Mouse (Mus musculus): Measurements from ENCODE around the gene Cacnb2. TPM values are rescaled to one million over a fixed set of nuclear protein-coding genes. Genes with fewer than 3 reads are reported as not detected.

Gene Cacnb2
- total and polyA plus RNA-seq, 2 experiments from 2014 or later: 12.1 to 71.6 TPM

DNA sequence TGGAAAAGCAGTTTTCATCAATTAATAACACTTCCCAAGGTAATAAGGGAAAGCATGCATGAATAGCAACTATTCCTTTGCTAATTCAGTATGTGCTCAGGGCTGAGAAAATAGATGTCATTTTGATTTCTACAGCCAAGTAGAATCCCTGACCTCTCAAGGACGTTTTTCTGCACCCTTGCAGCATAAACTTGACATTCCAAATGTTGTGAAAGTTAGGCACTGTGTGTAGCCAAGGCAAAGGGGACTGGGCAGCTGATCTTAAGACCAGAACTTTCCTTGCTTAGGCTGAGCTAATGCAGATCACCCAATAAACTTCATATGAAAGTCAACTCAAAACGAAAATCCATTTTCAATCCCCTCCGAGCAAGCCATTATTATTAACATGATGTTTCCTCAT lies 226.6 kb downstream of the Cacnb2 start:
- Histone ChIP-seq H3K27me3 (ENCODE audit: control insufficient read depth, insufficient read depth, low read length) (no peaks in the 10 kb centered on the region), H3K27ac (ENCODE audit: low read depth) (peak overlapping the region; percentile 34; the same call in 1 of the 2 replicates), H3K36me3 (replicated peaks; ENCODE audit: control insufficient read depth, insufficient read depth, low read length) (no peaks in the 10 kb centered on the region), H3K4me1 (ENCODE audit: control insufficient read depth, insufficient read depth) (peaks cover 35% of the 10 kb centered on the region), H3K4me3 (ENCODE audit: low read depth, low read length) (no peak overlapping the region), H3K9ac (replicated peaks; ENCODE audit: low read depth, low read length) (no peak overlapping the region), H3K9me3 (replicated peaks; ENCODE audit: control insufficient read depth, low read length) (no peaks in the 10 kb centered on the region), H3K4me2 (ENCODE audit: low read depth, low read length) (0 out of 2 replicates have a peak overlapping the region, but pooled peaks have one; percentile 21)
- 59% methylated on average over 3 of the region's 3 CpGs for WGBS
- TF ChIP-seq CTCF (IDR thresholded peaks at IDR 0.05; ENCODE audit: low read depth) (no peak), EP300 (IDR thresholded peaks at IDR 0.05; ENCODE audit: low read depth) (no peak)
- DNase-seq (ENCODE audit: low spot score) (no peak), ATAC-seq (ENCODE audit: insufficient read depth, low read depth) (no peak)

DNA sequence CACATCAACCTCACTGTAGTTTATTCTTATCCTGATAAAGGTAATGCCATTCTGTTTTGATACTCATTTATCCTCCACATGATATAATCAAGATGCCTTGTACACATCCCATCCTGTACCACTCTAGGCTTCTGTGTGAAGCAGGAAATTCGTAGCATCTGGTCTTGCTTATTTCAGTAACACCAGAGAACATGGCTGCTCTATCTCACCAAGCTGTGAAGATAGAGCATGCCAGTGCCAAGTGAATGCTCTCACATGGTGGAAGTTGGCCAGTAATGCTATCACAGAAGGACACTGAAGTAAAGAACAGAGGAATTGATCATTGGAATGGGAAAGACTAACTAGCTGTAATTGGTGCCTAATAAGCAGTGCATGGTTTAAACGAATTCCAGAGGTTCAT lies 228.4 kb downstream of the Cacnb2 start:
- DNase-seq (ENCODE audit: low spot score): no peak
- TF ChIP-seq CTCF (IDR thresholded peaks at IDR 0.05; ENCODE audit: low read depth) (no peak), EP300 (IDR thresholded peaks at IDR 0.05; ENCODE audit: low read depth) (no peak)
- ATAC-seq (ENCODE audit: insufficient read depth, low read depth): no peak
- no peak overlapping the region for H3K9ac ChIP-seq (replicated peaks; ENCODE audit: low read depth, low read length)
- no peaks in the 10 kb centered on the region for H3K9me3 ChIP-seq (replicated peaks; ENCODE audit: control insufficient read depth, low read length)
- H3K4me2 ChIP-seq (ENCODE audit: low read depth, low read length): no peak overlapping the region
- H3K27me3 ChIP-seq (ENCODE audit: control insufficient read depth, insufficient read depth, low read length): no peaks in the 10 kb centered on the region
- 57% methylated on average over 2 of the region's 2 CpGs for WGBS
- no peak overlapping the region for H3K4me3 ChIP-seq (ENCODE audit: low read depth, low read length)
- no peaks in the 10 kb centered on the region for H3K36me3 ChIP-seq (replicated peaks; ENCODE audit: control insufficient read depth, insufficient read depth, low read length)
- peak overlapping the region; percentile 27; the same call in 1 of the 2 replicates for H3K27ac ChIP-seq (ENCODE audit: low read depth)
- peaks cover 45% of the 10 kb centered on the region for H3K4me1 ChIP-seq (ENCODE audit: control insufficient read depth, insufficient read depth)

DNA sequence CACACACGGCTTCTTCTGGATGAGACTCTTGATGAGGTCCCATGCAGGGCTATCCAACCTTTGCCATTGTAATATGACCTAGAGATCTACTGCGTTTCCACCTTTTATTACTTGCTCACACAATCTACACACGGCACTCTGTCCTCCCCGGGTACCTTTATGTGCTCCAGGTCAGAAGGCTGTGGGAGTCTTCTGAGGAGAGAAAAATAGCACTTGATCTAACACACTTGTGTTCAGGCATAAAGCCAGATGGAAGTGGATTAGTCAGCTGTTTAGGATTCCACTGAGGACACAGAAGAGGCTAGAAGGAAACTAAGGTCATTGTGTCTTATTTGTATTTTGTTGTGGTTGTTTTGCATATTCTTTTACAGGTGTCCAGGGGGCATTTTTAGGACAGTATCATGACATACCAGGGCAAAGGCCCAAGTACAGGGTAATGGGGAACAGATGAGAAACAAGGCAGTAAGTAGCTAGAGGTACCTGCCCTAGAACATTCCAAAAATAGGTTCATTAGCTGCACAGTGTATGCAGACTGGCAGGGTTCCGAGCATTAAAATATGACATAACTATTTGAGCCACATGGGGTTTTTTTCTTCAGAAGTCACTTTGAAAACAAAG lies 231.9 kb downstream of the Cacnb2 start:
- DNase-seq (ENCODE audit: low spot score) (peak; percentile 72), ATAC-seq (ENCODE audit: insufficient read depth, low read depth) (peak; percentile 85)
- peaks cover 47% of the 10 kb centered on the region for H3K4me1 ChIP-seq (ENCODE audit: control insufficient read depth, insufficient read depth)
- H3K27ac ChIP-seq (ENCODE audit: low read depth): peak overlapping the region; percentile 69
- WGBS: 40% methylated on average over 5 of the region's 5 CpGs
- H3K4me3 ChIP-seq (ENCODE audit: low read depth, low read length): no peak overlapping the region
- no peaks in the 10 kb centered on the region for H3K27me3 ChIP-seq (ENCODE audit: control insufficient read depth, insufficient read depth, low read length)
- peak overlapping the region; percentile 11; the same call in 1 of the 2 replicates for H3K4me2 ChIP-seq (ENCODE audit: low read depth, low read length)
- no peaks in the 10 kb centered on the region for H3K36me3 ChIP-seq (replicated peaks; ENCODE audit: control insufficient read depth, insufficient read depth, low read length)
- H3K9ac ChIP-seq (replicated peaks; ENCODE audit: low read depth, low read length): no peak overlapping the region
- H3K9me3 ChIP-seq (replicated peaks; ENCODE audit: control insufficient read depth, low read length): no peaks in the 10 kb centered on the region
- TF ChIP-seq CTCF (IDR thresholded peaks at IDR 0.05; ENCODE audit: low read depth) (no peak), EP300 (IDR thresholded peaks at IDR 0.05; ENCODE audit: low read depth) (0 out of 2 replicates have a peak, but pooled peaks have one; percentile 15)

DNA sequence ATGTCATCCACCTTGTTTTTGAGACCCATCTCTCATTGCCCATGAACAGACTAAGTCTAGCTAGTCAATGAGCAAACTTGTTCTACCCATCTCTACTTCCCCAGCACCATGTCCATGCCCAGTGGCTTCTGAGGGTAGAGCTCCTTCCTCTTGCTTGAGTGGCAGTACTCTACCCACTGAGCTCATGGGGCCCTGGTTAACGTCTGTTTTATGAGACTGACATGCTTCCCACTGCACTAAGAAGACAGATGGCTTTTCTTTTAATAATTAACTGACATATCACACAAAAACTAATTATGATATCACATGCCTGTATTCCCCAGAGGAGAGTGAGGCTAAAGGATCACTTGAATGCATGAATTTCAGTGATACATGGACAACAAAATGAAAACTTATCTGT lies 238.4 kb downstream of the Cacnb2 start:
- no peak for DNase-seq (ENCODE audit: low spot score)
- H3K4me3 ChIP-seq (ENCODE audit: low read depth, low read length): no peak overlapping the region
- H3K27me3 ChIP-seq (ENCODE audit: control insufficient read depth, insufficient read depth, low read length): no peaks in the 10 kb centered on the region
- H3K4me1 ChIP-seq (ENCODE audit: control insufficient read depth, insufficient read depth): peaks cover 22% of the 10 kb centered on the region
- H3K9ac ChIP-seq (replicated peaks; ENCODE audit: low read depth, low read length): no peak overlapping the region
- no peak for ATAC-seq (ENCODE audit: insufficient read depth, low read depth)
- no peak overlapping the region for H3K27ac ChIP-seq (ENCODE audit: low read depth)
- no peaks in the 10 kb centered on the region for H3K36me3 ChIP-seq (replicated peaks; ENCODE audit: control insufficient read depth, insufficient read depth, low read length)
- TF ChIP-seq CTCF (IDR thresholded peaks at IDR 0.05; ENCODE audit: low read depth) (no peak), EP300 (IDR thresholded peaks at IDR 0.05; ENCODE audit: low read depth) (no peak)
- WGBS: 30% methylated on average over 1 of the region's 1 CpGs
- no peaks in the 10 kb centered on the region for H3K9me3 ChIP-seq (replicated peaks; ENCODE audit: control insufficient read depth, low read length)
- H3K4me2 ChIP-seq (ENCODE audit: low read depth, low read length): no peak overlapping the region

DNA sequence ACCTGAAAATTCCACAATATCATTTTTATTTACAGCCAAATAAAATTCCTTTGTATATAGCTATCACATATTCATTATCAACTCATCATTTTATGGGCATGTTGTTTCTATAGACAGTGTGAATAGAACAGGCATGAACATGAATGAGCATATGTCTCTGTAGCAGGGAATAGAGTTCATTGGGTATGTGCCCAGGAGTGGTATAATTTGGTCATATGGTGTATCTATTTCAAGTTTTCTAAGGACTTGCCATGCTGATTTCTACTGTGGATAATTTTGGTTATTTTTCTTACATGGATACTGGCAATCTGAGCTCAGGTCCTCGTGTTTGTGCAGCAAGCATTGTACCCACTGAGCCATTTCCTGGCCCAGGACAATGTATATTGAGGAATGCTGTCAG lies 243.8 kb downstream of the Cacnb2 start:
- Histone ChIP-seq H3K9me3 (replicated peaks; ENCODE audit: control insufficient read depth, low read length) (no peaks in the 10 kb centered on the region), H3K4me2 (ENCODE audit: low read depth, low read length) (no peak overlapping the region), H3K4me1 (ENCODE audit: control insufficient read depth, insufficient read depth) (no peaks in the 10 kb centered on the region; the same call in 1 of the 2 replicates), H3K4me3 (ENCODE audit: low read depth, low read length) (no peak overlapping the region), H3K36me3 (replicated peaks; ENCODE audit: control insufficient read depth, insufficient read depth, low read length) (no peaks in the 10 kb centered on the region), H3K27ac (ENCODE audit: low read depth) (no peak overlapping the region), H3K9ac (replicated peaks; ENCODE audit: low read depth, low read length) (no peak overlapping the region), H3K27me3 (ENCODE audit: control insufficient read depth, insufficient read depth, low read length) (no peaks in the 10 kb centered on the region)
- DNase-seq (ENCODE audit: low spot score): no peak
- ATAC-seq (ENCODE audit: insufficient read depth, low read depth): no peak
- TF ChIP-seq CTCF (IDR thresholded peaks at IDR 0.05; ENCODE audit: low read depth) (no peak), EP300 (IDR thresholded peaks at IDR 0.05; ENCODE audit: low read depth) (no peak)
- WGBS: 80% methylated on average over 1 of the region's 1 CpGs

DNA sequence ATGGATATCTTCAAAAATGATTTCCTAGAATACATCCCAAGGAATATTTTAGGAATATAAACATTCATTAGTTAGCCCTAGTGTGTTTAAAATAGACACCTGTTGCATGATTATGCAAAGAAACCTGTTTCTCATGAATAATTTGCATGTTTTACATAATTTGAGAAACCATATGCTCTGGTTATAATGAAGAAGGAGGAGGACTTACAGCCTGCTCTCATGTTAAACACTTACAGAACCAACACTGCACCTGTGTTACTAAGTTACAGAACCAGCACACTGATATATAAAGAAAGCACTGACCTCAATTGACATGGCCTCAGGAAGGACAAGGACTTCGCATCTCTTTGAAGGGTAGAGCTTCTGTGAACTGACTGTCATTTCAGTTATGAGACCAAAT lies 244.3 kb downstream of the Cacnb2 start:
- Histone ChIP-seq H3K4me1 (ENCODE audit: control insufficient read depth, insufficient read depth) (no peaks in the 10 kb centered on the region; the same call in 1 of the 2 replicates), H3K4me3 (ENCODE audit: low read depth, low read length) (no peak overlapping the region), H3K9me3 (replicated peaks; ENCODE audit: control insufficient read depth, low read length) (no peaks in the 10 kb centered on the region), H3K4me2 (ENCODE audit: low read depth, low read length) (no peak overlapping the region), H3K9ac (replicated peaks; ENCODE audit: low read depth, low read length) (no peak overlapping the region), H3K27me3 (ENCODE audit: control insufficient read depth, insufficient read depth, low read length) (no peaks in the 10 kb centered on the region), H3K36me3 (replicated peaks; ENCODE audit: control insufficient read depth, insufficient read depth, low read length) (no peaks in the 10 kb centered on the region), H3K27ac (ENCODE audit: low read depth) (no peak overlapping the region)
- TF ChIP-seq CTCF (IDR thresholded peaks at IDR 0.05; ENCODE audit: low read depth): no peak
- TF ChIP-seq EP300 (IDR thresholded peaks at IDR 0.05; ENCODE audit: low read depth): no peak
- no peak for DNase-seq (ENCODE audit: low spot score)
- ATAC-seq (ENCODE audit: insufficient read depth, low read depth): no peak
- WGBS: 86% methylated on average over 1 of the region's 1 CpGs
